Mouse (Mus musculus) kidney, adult 2 months (tissue): ENCODE data around the gene Tcta. TPM values are rescaled to one million over a fixed set of nuclear protein-coding genes. Genes with fewer than 3 reads are reported as not detected.

Experiments
- DNase-seq: peaks from one replicate; pipeline ENCODE4 v3.0.0; 2021
- H3K27ac ChIP-seq: fragments of 200-500 bp; 2 replicates; pipeline ENCODE4 v1.5.1; 2012; ENCODE audit warnings: low read depth, low read length, control low read depth, inconsistent platforms; ENCODE audit not compliant: insufficient read depth
- H3K27me3 ChIP-seq: fragments of 200-500 bp; replicated peaks from 2 replicates; pipeline ENCODE4 v1.6.1; 2012; ENCODE audit warnings: mild to moderate bottlenecking, moderate library complexity, low read length, inconsistent platforms; ENCODE audit not compliant: control insufficient read depth, insufficient read depth
- H3K36me3 ChIP-seq: fragments of 200-500 bp; 2 replicates; pipeline ENCODE4 v1.6.1; 2012; ENCODE audit warnings: mild to moderate bottlenecking, moderate library complexity, low read length, inconsistent platforms; ENCODE audit not compliant: control insufficient read depth, insufficient read depth
- H3K4me1 ChIP-seq: fragments of 200-500 bp; 2 replicates; pipeline ENCODE4 v1.6.1; 2011; ENCODE audit warnings: low read length; ENCODE audit not compliant: control insufficient read depth, insufficient read depth
- H3K4me3 ChIP-seq: fragments of 200-500 bp; 2 replicates; pipeline ENCODE4 v1.5.1; 2011; ENCODE audit warnings: mild to moderate bottlenecking, low read depth, low read length, control low read depth; ENCODE audit not compliant: insufficient read depth
- CTCF ChIP-seq: fragments of 200-500 bp; conservative IDR thresholded peaks from 2 replicates; pipeline ENCODE4 v1.5.1; 2011; ENCODE audit warnings: low read depth, mild to moderate bottlenecking, control low read depth, low read length, moderate library complexity, mixed read lengths; ENCODE audit not compliant: insufficient read depth, insufficient read length
- POLR2A ChIP-seq: fragments of 200-500 bp; IDR thresholded peaks from one replicate; pipeline ENCODE4 v1.6.1; 2011; ENCODE audit warnings: low read depth, low read length, control low read depth
- WGBS: fragments of 180-500 bp; shearing (Covaris S2); methylation state at CpG from one replicate; pipeline ENCODE4 v1.1.7; 2018; 5-methylcytosine and 5-hydroxymethylcytosine counted together
- polyA plus RNA-seq: library from polyadenylated mRNA; depleted of rRNA; stranded (reverse); fragments of >200 nt; gene quantifications from 2 replicates; pipeline ENCODE4 v1.2.3, GENCODE M21; 2012

Gene Tcta
- polyA plus RNA-seq, 1 experiment, result 55.3 TPM

- Histone ChIP-seq H3K4me3 (no peak overlapping the region), H3K4me1 (peaks cover 7% of the 10 kb centered on the region; the same call in 1 of the 2 replicates), H3K27ac (no peak overlapping the region), H3K27me3 (no peaks in the 10 kb centered on the region), H3K36me3 (no peaks in the 10 kb centered on the region; the same call in 1 of the 2 replicates)
- no peak for TF ChIP-seq POLR2A
- TF ChIP-seq CTCF, result peak; percentile 48
- 88% methylated on average over 3 of the region's 3 CpGs for WGBS
- DNase-seq, result peak; percentile 36
Observed at GRCm38 (mm10) chr9:108317572-108317971, 11.6 kb upstream of the Tcta start.

- DNase-seq, result peak; percentile 51
Observed at GRCm38 (mm10) chr9:108308141-108308540, 2.2 kb upstream of the Tcta start.

GRCm38 (mm10) chr9:108307021-108307807 lies 1.3 kb upstream of the Tcta start:
- Histone ChIP-seq H3K4me1 (peaks cover 26% of the 10 kb centered on the region), H3K36me3 (no peaks in the 10 kb centered on the region; the same call in 1 of the 2 replicates), H3K4me3 (peak overlapping the region; percentile 81), H3K27ac (peak overlapping the region; percentile 96), H3K27me3 (no peaks in the 10 kb centered on the region)
- under 1% methylated on average over 12 of the region's 12 CpGs for WGBS
- no peak for DNase-seq
- TF ChIP-seq CTCF, result no peak

More at GRCm38 (mm10) chr9:108308141-108308540, 2.2 kb upstream of the Tcta start:
- TF ChIP-seq POLR2A (no peak), CTCF (no peak)
- Histone ChIP-seq H3K4me1 (peaks cover 26% of the 10 kb centered on the region), H3K27ac (no peak overlapping the region), H3K36me3 (no peaks in the 10 kb centered on the region; the same call in 1 of the 2 replicates), H3K27me3 (no peaks in the 10 kb centered on the region), H3K4me3 (no peak overlapping the region)
- 1% methylated on average over 2 of the region's 2 CpGs for WGBS

GRCm38 (mm10) chr9:108306571-108306980 lies 616 bp upstream of the Tcta start:
- peak; percentile 86 for DNase-seq
- Histone ChIP-seq H3K27me3 (no peaks in the 10 kb centered on the region), H3K4me3 (peak overlapping the region; percentile 81)

GRCm38 (mm10) chr9:108305170-108305569 lies 790 bp downstream of the Tcta start:
- Histone ChIP-seq H3K4me3 (peak overlapping the region; percentile 82), H3K27ac (peak overlapping the region; percentile 89), H3K4me1 (peaks cover 12% of the 10 kb centered on the region), H3K27me3 (no peaks in the 10 kb centered on the region), H3K36me3 (no peaks in the 10 kb centered on the region; the same call in 1 of the 2 replicates)
- 3% methylated on average over 1 of the region's 1 CpGs for WGBS
- DNase-seq, result peak; percentile 20
- TF ChIP-seq CTCF, result no peak
- TF ChIP-seq POLR2A, result no peak

More at GRCm38 (mm10) chr9:108306571-108306980, 616 bp upstream of the Tcta start:
- TF ChIP-seq CTCF, result no peak
- TF ChIP-seq POLR2A, result no peak
- peaks cover 23% of the 10 kb centered on the region for H3K4me1 ChIP-seq
- 2% methylated on average over 51 of the region's 51 CpGs for WGBS
- H3K36me3 ChIP-seq, result no peaks in the 10 kb centered on the region; the same call in 1 of the 2 replicates
- H3K27ac ChIP-seq, result peak overlapping the region; percentile 97

GRCm38 (mm10) chr9:108304716-108305115 lies 1.2 kb downstream of the Tcta start:
- 71% methylated on average over 4 of the region's 4 CpGs for WGBS
- Histone ChIP-seq H3K27me3 (no peaks in the 10 kb centered on the region), H3K4me3 (no peak overlapping the region), H3K27ac (no peak overlapping the region), H3K4me1 (peaks cover 8% of the 10 kb centered on the region), H3K36me3 (no peaks in the 10 kb centered on the region; the same call in 1 of the 2 replicates)
- TF ChIP-seq POLR2A, result no peak
- TF ChIP-seq CTCF, result no peak
- no peak for DNase-seq

- DNase-seq, result no peak
- Histone ChIP-seq H3K36me3 (no peaks in the 10 kb centered on the region; the same call in 1 of the 2 replicates), H3K27ac (no peak overlapping the region), H3K4me3 (no peak overlapping the region), H3K4me1 (peaks cover 9% of the 10 kb centered on the region; the same call in 1 of the 2 replicates), H3K27me3 (no peaks in the 10 kb centered on the region)
- TF ChIP-seq POLR2A (no peak), CTCF (no peak)
- WGBS, result 71% methylated on average over 3 of the region's 3 CpGs
Observed at GRCm38 (mm10) chr9:108301853-108302252, 4.1 kb downstream of the Tcta start.
